Mouse (Mus musculus) embryonic facial prominence, embryonic 14.5 days (tissue): Measurements from ENCODE around the gene Lrrc1. TPM values are rescaled to one million over a fixed set of nuclear protein-coding genes. Genes with fewer than 3 reads are reported as not detected.

Experiments
- ATAC-seq: fragments of 200-750 bp; cut with Nextera tagmentation; 2 replicates; pipeline ENCODE4 v1.8.0; 2017; ENCODE audit warnings: low read depth, moderate number of reproducible peaks, moderate TSS enrichment
- DNase-seq: peaks from one replicate; pipeline ENCODE4 v3.0.0-alpha.2; 2015; ENCODE audit warnings: low spot score
- H3K27ac ChIP-seq: fragments of 300-500 bp; sonication (generic); replicated peaks from 2 replicates; pipeline ENCODE4 v1.5.1; 2014; ENCODE audit warnings: low read depth, mild to moderate bottlenecking, low read length, moderate library complexity
- H3K27me3 ChIP-seq: fragments of 300-500 bp; sonication (generic); replicated peaks from 2 replicates; pipeline ENCODE4 v1.6.1; 2014; ENCODE audit warnings: low read length; ENCODE audit not compliant: control insufficient read depth, insufficient read depth
- H3K36me3 ChIP-seq: fragments of 300-500 bp; sonication (generic); 2 replicates; pipeline ENCODE4 v1.6.1; 2014; ENCODE audit warnings: low read length, mixed read lengths; ENCODE audit not compliant: control insufficient read depth, insufficient read depth
- H3K4me1 ChIP-seq: fragments of 300-500 bp; sonication (generic); 2 replicates; pipeline ENCODE4 v1.6.1; 2014; ENCODE audit warnings: antibody characterized with exemption, low read length; ENCODE audit not compliant: control insufficient read depth, insufficient read depth
- H3K4me2 ChIP-seq: fragments of 300-500 bp; sonication (generic); 2 replicates; pipeline ENCODE4 v1.6.1; 2014; ENCODE audit warnings: low read depth, mild to moderate bottlenecking, low read length, moderate library complexity, mixed read lengths
- H3K4me3 ChIP-seq: fragments of 300-500 bp; sonication (generic); 2 replicates; pipeline ENCODE4 v1.5.1; 2014; ENCODE audit warnings: low read depth, mild to moderate bottlenecking, low read length
- H3K9ac ChIP-seq: fragments of 300-500 bp; sonication (generic); 2 replicates; pipeline ENCODE4 v1.6.1; 2014; ENCODE audit warnings: low read depth, mild to moderate bottlenecking, low read length, moderate library complexity, mixed read lengths
- H3K9me3 ChIP-seq: fragments of 300-500 bp; sonication (generic); 2 replicates; pipeline ENCODE4 v1.6.1; 2016; ENCODE audit warnings: low read length; ENCODE audit not compliant: control insufficient read depth
- WGBS: fragments of 180-500 bp; shearing (Covaris S2); extraction: QIAGEN DNeasy Blood & Tissue Kit; methylation state at CpG from one replicate; pipeline ENCODE4 v1.1.7; 2014; 5-methylcytosine and 5-hydroxymethylcytosine counted together
- polyA plus RNA-seq: library from polyadenylated mRNA; unstranded; fragments of >200 nt; fragmentation: Nextera tagmentation; extraction: Ambion mirVana; gene quantifications from 2 replicates; pipeline ENCODE4 v1.2.1, GENCODE M21; 2014

Gene Lrrc1
- polyA plus RNA-seq, 1 experiment from 2014 or later, result 13.5 TPM

GRCm38 (mm10) chr9:77523793-77524192, 20.9 kb downstream of the Lrrc1 start:
- Histone ChIP-seq H3K27ac (no peak overlapping the region), H3K4me1 (peaks cover 10% of the 10 kb centered on the region; the same call in 1 of the 2 replicates), H3K4me3 (no peak overlapping the region), H3K9ac (no peak overlapping the region), H3K9me3 (no peaks in the 10 kb centered on the region), H3K36me3 (no peaks in the 10 kb centered on the region), H3K27me3 (no peaks in the 10 kb centered on the region), H3K4me2 (no peak overlapping the region)
- no peak for DNase-seq
- WGBS, result 90% methylated on average over 4 of the region's 4 CpGs
- no peak for ATAC-seq

DNA sequence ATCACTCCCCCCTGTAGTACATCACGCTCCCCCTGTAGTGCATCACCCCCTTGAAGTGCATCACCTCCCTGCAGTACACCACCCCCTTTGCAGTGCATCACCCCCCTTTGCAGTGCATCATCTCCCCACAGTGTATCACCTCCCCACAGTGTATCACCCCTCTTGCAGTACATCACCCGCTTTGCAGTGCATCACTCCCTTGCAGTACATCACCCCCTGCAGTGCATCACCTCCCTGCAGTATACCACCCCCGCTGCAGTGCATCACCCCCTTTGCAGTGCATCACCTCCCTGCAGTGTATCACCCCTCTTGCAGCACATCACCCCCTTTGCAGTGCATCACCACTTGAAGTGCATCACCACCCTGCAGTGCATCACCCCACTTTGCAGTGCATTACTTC, 22.2 kb downstream of the Lrrc1 start:
- ATAC-seq, result no peak
- WGBS, result 89% methylated on average over 3 of the region's 3 CpGs
- H3K27ac ChIP-seq, result no peak overlapping the region
- no peaks in the 10 kb centered on the region for H3K27me3 ChIP-seq
- peaks cover 7% of the 10 kb centered on the region; the same call in 1 of the 2 replicates for H3K4me1 ChIP-seq
- no peak overlapping the region for H3K4me2 ChIP-seq
- no peak overlapping the region for H3K9ac ChIP-seq
- H3K36me3 ChIP-seq, result no peaks in the 10 kb centered on the region
- H3K9me3 ChIP-seq, result no peaks in the 10 kb centered on the region
- no peak for DNase-seq
- H3K4me3 ChIP-seq, result no peak overlapping the region

DNA sequence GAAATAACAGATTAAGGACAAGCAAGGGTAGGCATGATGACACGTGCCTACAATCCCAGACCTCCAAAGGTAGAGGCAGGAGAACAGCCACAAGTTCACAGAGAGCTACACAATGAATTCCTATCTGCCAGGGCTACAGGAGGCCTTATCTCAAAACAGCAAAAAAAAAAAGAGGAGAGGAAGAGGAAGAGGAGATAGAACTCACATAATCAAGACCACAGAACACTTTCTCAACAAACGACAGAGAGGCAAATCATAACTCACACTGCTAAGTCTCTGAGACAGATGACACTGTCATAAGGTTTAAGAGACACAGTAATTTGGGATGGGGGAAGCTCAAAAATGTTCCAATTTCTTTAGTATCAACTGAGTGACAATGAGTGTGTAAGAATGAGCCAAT, 25.5 kb downstream of the Lrrc1 start:
- H3K9ac ChIP-seq, result no peak overlapping the region
- H3K36me3 ChIP-seq, result no peaks in the 10 kb centered on the region
- H3K4me2 ChIP-seq, result no peak overlapping the region
- no peak overlapping the region for H3K27ac ChIP-seq
- ATAC-seq, result no peak
- H3K27me3 ChIP-seq, result no peaks in the 10 kb centered on the region
- H3K4me1 ChIP-seq, result peaks cover 12% of the 10 kb centered on the region; the same call in 1 of the 2 replicates
- no peak overlapping the region for H3K4me3 ChIP-seq
- no peak for DNase-seq
- H3K9me3 ChIP-seq, result no peaks in the 10 kb centered on the region
- WGBS, result 73% methylated on average over 2 of the region's 2 CpGs

GRCm38 (mm10) chr9:77516782-77517364, 27.8 kb downstream of the Lrrc1 start:
- Histone ChIP-seq H3K4me1 (peaks cover 18% of the 10 kb centered on the region), H3K27me3 (no peaks in the 10 kb centered on the region), H3K36me3 (no peaks in the 10 kb centered on the region), H3K9ac (no peak overlapping the region), H3K4me2 (no peak overlapping the region), H3K27ac (no peak overlapping the region), H3K4me3 (no peak overlapping the region), H3K9me3 (no peaks in the 10 kb centered on the region)
- 77% methylated on average over 7 of the region's 7 CpGs for WGBS
- no peak for DNase-seq
- no peak for ATAC-seq

- Histone ChIP-seq H3K9me3 (no peaks in the 10 kb centered on the region), H3K4me3 (no peak overlapping the region), H3K36me3 (no peaks in the 10 kb centered on the region), H3K4me1 (peaks cover 18% of the 10 kb centered on the region), H3K27ac (no peak overlapping the region), H3K4me2 (no peak overlapping the region), H3K27me3 (no peaks in the 10 kb centered on the region), H3K9ac (no peak overlapping the region)
- WGBS, result 63% methylated on average over 3 of the region's 3 CpGs
- no peak for ATAC-seq
- DNase-seq, result no peak
Measured at GRCm38 (mm10) chr9:77513892-77514291, 30.8 kb downstream of the Lrrc1 start.

DNA sequence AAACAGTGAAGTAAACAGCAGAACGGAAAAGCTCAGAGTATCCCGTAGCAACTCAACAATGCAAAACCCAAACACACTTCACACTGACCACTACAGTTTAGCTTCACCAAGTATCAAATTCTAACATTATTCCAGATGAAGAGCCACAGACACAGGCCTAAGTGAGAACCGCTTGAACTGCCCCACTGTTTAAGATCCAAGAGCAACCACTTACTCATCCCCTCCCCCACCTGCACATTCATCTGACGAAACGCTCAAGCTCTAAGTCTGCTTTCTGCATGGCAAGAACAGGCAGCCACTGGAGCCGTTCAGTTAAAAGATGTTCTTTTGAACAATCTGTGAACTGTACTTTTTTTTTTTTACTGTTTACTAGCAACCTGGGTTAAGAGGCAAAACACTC, 32.5 kb downstream of the Lrrc1 start:
- 46% methylated on average over 6 of the region's 6 CpGs for WGBS
- peak; percentile 66 for DNase-seq
- no peak overlapping the region for H3K4me3 ChIP-seq
- H3K4me1 ChIP-seq, result peaks cover 14% of the 10 kb centered on the region
- H3K27ac ChIP-seq, result no peak overlapping the region
- H3K9me3 ChIP-seq, result no peaks in the 10 kb centered on the region
- H3K4me2 ChIP-seq, result no peak overlapping the region
- no peak overlapping the region for H3K9ac ChIP-seq
- no peaks in the 10 kb centered on the region for H3K27me3 ChIP-seq
- ATAC-seq, result peak; percentile 20; the same call in 1 of the 2 replicates
- H3K36me3 ChIP-seq, result no peaks in the 10 kb centered on the region

GRCm38 (mm10) chr9:77510574-77510973, 34.1 kb downstream of the Lrrc1 start:
- H3K9ac ChIP-seq, result no peak overlapping the region
- H3K4me2 ChIP-seq, result no peak overlapping the region
- H3K4me1 ChIP-seq, result peaks cover 6% of the 10 kb centered on the region
- no peak overlapping the region for H3K27ac ChIP-seq
- no peaks in the 10 kb centered on the region for H3K36me3 ChIP-seq
- 80% methylated on average over 8 of the region's 8 CpGs for WGBS
- no peaks in the 10 kb centered on the region for H3K9me3 ChIP-seq
- no peaks in the 10 kb centered on the region for H3K27me3 ChIP-seq
- H3K4me3 ChIP-seq, result no peak overlapping the region
- ATAC-seq (no peak), DNase-seq (no peak)

DNA sequence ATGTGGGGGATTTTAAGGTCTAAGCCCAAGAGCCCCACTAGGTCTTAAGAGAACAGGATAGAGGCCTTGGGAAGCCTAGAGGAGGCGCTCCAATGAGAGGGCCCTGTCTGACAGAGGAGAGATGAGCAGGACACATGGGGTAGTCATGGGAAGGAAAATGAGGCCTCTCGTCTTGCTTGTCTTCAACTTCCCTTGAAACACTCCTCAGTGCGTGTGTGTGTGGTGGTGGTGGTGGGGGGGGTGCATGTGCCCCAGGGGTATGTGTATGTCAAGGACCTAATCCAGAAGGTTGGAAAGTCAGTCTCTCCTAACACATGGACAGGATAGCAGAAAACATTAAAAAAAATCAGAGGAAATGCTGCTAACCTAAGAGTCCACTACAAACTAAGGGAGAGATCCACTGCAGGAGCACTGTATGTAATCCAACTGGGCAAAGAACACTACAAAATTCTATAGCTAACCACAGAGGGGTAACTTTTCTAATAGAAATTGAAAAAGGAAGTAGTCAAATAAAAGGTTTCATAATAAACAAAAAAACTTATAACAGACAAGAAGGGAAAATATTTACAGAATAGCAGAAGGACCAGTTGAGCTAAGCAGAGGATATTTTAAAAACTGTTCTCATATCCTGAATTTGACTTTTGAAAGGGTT, 36.8 kb downstream of the Lrrc1 start:
- Histone ChIP-seq H3K9me3 (no peaks in the 10 kb centered on the region), H3K27ac (no peak overlapping the region), H3K4me1 (peaks cover 13% of the 10 kb centered on the region), H3K27me3 (no peaks in the 10 kb centered on the region), H3K36me3 (no peaks in the 10 kb centered on the region), H3K9ac (no peak overlapping the region), H3K4me3 (no peak overlapping the region), H3K4me2 (no peak overlapping the region)
- no peak for ATAC-seq
- no peak for DNase-seq
- 82% methylated on average over 3 of the region's 3 CpGs for WGBS
